Mouse (Mus musculus) G1E (cell line): Measurements from ENCODE around the gene Phf23. TPM values are rescaled to one million over a fixed set of nuclear protein-coding genes. Genes with fewer than 3 reads are reported as not detected.
"Not testable (repeated sequence)": the region's sequence is repeated elsewhere in the genome, so short reads cannot be mapped to it uniquely, and the experiment has no call there.

Experiments used
- ATAC-seq: 2 replicates; pipeline ENCODE4 v1.8.0; 2016; ENCODE audit warnings: mild to moderate bottlenecking; ENCODE audit not compliant: insufficient number of reproducible peaks, poor library complexity, low FRiP score, severe bottlenecking; ENCODE audit errors: extremely low read depth
- DNase-seq: peaks from one replicate; pipeline ENCODE4 v3.0.0; 2012; ENCODE audit warnings: low spot score
- H3K27me3 ChIP-seq: 2 replicates; pipeline ENCODE4 v1.6.1; 2012; ENCODE audit warnings: mild to moderate bottlenecking, low read length, inconsistent platforms; ENCODE audit not compliant: insufficient read depth
- H3K36me3 ChIP-seq: replicated peaks from 2 replicates; pipeline ENCODE3; 2012; ENCODE audit warnings: mild to moderate bottlenecking, inconsistent platforms
- H3K4me1 ChIP-seq: 2 replicates; pipeline ENCODE4 v1.6.1; 2012; ENCODE audit warnings: low read depth, low read length, inconsistent platforms, mixed read lengths; ENCODE audit not compliant: insufficient read depth
- H3K4me3 ChIP-seq: 2 replicates; pipeline ENCODE4 v1.5.1; 2012; ENCODE audit warnings: low read depth, mild to moderate bottlenecking, inconsistent platforms, low read length, moderate library complexity, mixed read lengths
- H3K9me3 ChIP-seq: replicated peaks from 2 replicates; pipeline ENCODE4 v1.6.1; 2012; ENCODE audit warnings: inconsistent platforms
- CTCF ChIP-seq: IDR thresholded peaks from 2 replicates; pipeline ENCODE4 v1.5.1; 2012; ENCODE audit warnings: low read depth, low read length, inconsistent platforms, mixed read lengths
- GATA1 ChIP-seq: IDR thresholded peaks from 2 replicates; pipeline ENCODE4 v1.6.1; 2012; ENCODE audit warnings: borderline replicate concordance, low read length, inconsistent platforms, mixed read lengths
- GATA2 ChIP-seq: IDR thresholded peaks from 2 replicates; pipeline ENCODE4 v1.6.1; 2012; ENCODE audit warnings: low read depth, low read length, inconsistent platforms, borderline replicate concordance
- POLR2AphosphoS5 ChIP-seq: IDR thresholded peaks from 2 replicates; pipeline ENCODE4 v1.6.1; 2012; ENCODE audit warnings: low read depth, low read length, inconsistent platforms; ENCODE audit not compliant: insufficient replicate concordance
- TAL1 ChIP-seq: conservative IDR thresholded peaks from 2 replicates; pipeline ENCODE4 v1.6.1; 2012; ENCODE audit warnings: low read depth, low read length, inconsistent platforms, mixed read lengths
- polyA plus RNA-seq: library from polyadenylated mRNA; stranded (reverse); fragments of >175 nt; gene quantifications from 2 replicates; pipeline ENCODE4 v1.2.3, GENCODE M21; 2012
- total RNA-seq, 2 experiments: library from RNA; stranded (forward) in 1 of 2; stranded (reverse) in 1 of 2; fragments of 200-1000 nt in 1 of 2; fragments of >200 nt in 1 of 2; fragmentation: Nextera tagmentation in 1 of 2; gene quantifications; 2 replicates each; pipeline ENCODE4 v1.2.3; 2014 to 2017

Gene Phf23
- total and polyA plus RNA-seq, 3 experiments: 56.4 to 92.1 (median 84.4) TPM

- H3K4me1 ChIP-seq: peaks cover 44% of the 10 kb centered on the region
- ATAC-seq (no peak), DNase-seq (no peak)
- no peaks in the 10 kb centered on the region for H3K36me3 ChIP-seq
- H3K4me3 ChIP-seq: no peak overlapping the region
- H3K9me3 ChIP-seq: no peaks in the 10 kb centered on the region
- TF ChIP-seq GATA1 (no peak), POLR2AphosphoS5 (no peak), GATA2 (no peak), TAL1 (no peak), CTCF (no peak)
- peaks cover 44% of the 10 kb centered on the region for H3K27me3 ChIP-seq
Measured at GRCm38 (mm10) chr11:69950807-69951459, 44.6 kb upstream of the Phf23 start.

GRCm38 (mm10) chr11:69952274-69952673, 43.3 kb upstream of the Phf23 start:
- ATAC-seq (no peak), DNase-seq (no peak)
- Histone ChIP-seq H3K4me1 (peaks cover 32% of the 10 kb centered on the region), H3K36me3 (no peaks in the 10 kb centered on the region), H3K4me3 (no peak overlapping the region), H3K9me3 (no peaks in the 10 kb centered on the region), H3K27me3 (peaks cover 44% of the 10 kb centered on the region)
- TF ChIP-seq GATA1 (no peak), GATA2 (no peak), POLR2AphosphoS5 (no peak), CTCF (no peak), TAL1 (no peak)

GRCm38 (mm10) chr11:69953267-69953915, 42.2 kb upstream of the Phf23 start:
- Histone ChIP-seq H3K4me1 (peaks cover 20% of the 10 kb centered on the region), H3K36me3 (no peaks in the 10 kb centered on the region), H3K27me3 (peaks cover 51% of the 10 kb centered on the region), H3K4me3 (no peak overlapping the region), H3K9me3 (no peaks in the 10 kb centered on the region)
- ATAC-seq (no peak), DNase-seq (no peak)
- TF ChIP-seq POLR2AphosphoS5: no peak
- TF ChIP-seq GATA2: no peak
- TF ChIP-seq TAL1: no peak
- no peak for TF ChIP-seq GATA1
- no peak for TF ChIP-seq CTCF

GRCm38 (mm10) chr11:69955618-69956017, 40.0 kb upstream of the Phf23 start:
- H3K9me3 ChIP-seq, ATAC-seq, H3K4me3 ChIP-seq, H3K36me3 ChIP-seq, DNase-seq: not testable (repeated sequence)
- H3K27me3 ChIP-seq: peaks cover 56% of the 10 kb centered on the region
- H3K4me1 ChIP-seq: peaks cover 10% of the 10 kb centered on the region

DNA sequence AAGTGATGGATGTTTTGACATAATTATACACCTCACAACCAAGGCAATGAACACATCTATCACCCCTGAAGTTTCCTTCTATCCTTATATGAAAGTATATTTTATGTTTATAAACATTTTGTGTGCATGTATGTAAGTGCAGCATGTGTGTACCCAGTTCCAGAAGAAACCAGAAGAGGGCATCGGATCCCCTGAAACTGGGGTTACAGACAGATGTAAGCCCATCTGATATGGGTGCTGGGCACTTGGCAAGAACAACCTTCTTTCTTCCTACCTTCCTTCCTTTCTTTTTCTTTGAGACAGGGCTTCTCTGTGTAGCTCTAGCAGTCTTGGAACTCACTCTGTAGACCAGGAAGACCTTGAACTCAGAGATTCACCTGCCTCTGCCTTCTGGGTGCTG, 39.4 kb upstream of the Phf23 start:
- TF ChIP-seq POLR2AphosphoS5: no peak
- no peak for TF ChIP-seq CTCF
- TF ChIP-seq TAL1: no peak
- no peak for TF ChIP-seq GATA2
- TF ChIP-seq GATA1: no peak
- H3K9me3 ChIP-seq: no peaks in the 10 kb centered on the region
- H3K36me3 ChIP-seq: no peaks in the 10 kb centered on the region
- H3K4me3 ChIP-seq: no peak overlapping the region
- peaks cover 15% of the 10 kb centered on the region for H3K4me1 ChIP-seq
- H3K27me3 ChIP-seq: peaks cover 51% of the 10 kb centered on the region
- ATAC-seq (no peak), DNase-seq (no peak)

DNA sequence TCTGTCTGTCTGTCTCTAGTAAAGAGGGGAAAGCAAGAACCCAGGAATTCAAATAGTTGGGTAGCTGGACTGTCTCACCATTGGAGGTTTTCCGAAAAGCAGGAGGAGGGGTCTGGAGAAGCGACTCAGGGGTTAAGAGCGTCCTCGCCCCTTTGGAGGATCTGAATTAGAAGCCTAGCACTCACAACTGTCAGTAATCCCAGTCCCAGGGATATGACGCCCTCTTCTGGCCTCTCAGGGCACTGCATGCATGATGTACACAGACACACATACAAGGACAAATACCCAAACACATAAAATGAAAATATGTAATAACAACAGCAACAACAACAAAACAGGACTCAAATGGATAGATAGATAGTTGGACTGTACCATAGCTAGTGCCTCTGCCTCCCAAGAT, 35.0 kb upstream of the Phf23 start:
- peaks cover 47% of the 10 kb centered on the region for H3K27me3 ChIP-seq
- ATAC-seq (no peak), DNase-seq (no peak)
- no peak for TF ChIP-seq TAL1
- no peak for TF ChIP-seq GATA1
- TF ChIP-seq GATA2: no peak
- TF ChIP-seq CTCF: peak; percentile 25; the same call in 1 of the 2 replicates
- no peaks in the 10 kb centered on the region for H3K36me3 ChIP-seq
- H3K9me3 ChIP-seq: peaks cover 7% of the 10 kb centered on the region
- peaks cover 14% of the 10 kb centered on the region for H3K4me1 ChIP-seq
- no peak overlapping the region for H3K4me3 ChIP-seq
